Mouse (Mus musculus) liver, embryonic 11.5 days (tissue): ENCODE measurements around the gene Rbl2. TPM values are rescaled to one million over a fixed set of nuclear protein-coding genes. Genes with fewer than 3 reads are reported as not detected.

Experiments used
- ATAC-seq: fragments of 200-750 bp; cut with Nextera tagmentation; replicated peaks from 2 replicates; pipeline ENCODE4 v1.8.0; 2017; ENCODE audit warnings: moderate number of reproducible peaks, mild to moderate bottlenecking, moderate TSS enrichment, moderate library complexity; ENCODE audit not compliant: low FRiP score
- DNase-seq: peaks from one replicate; pipeline ENCODE4 v3.0.0-alpha.2; 2017; ENCODE audit warnings: low spot score
- H3K27ac ChIP-seq: fragments of 300-500 bp; sonication (generic); 2 replicates; pipeline ENCODE4 v1.5.1; 2014; ENCODE audit warnings: mild to moderate bottlenecking, low read depth, low read length, control low read depth
- H3K27me3 ChIP-seq: fragments of 300-500 bp; sonication (generic); replicated peaks from 2 replicates; pipeline ENCODE4 v1.6.1; 2014; ENCODE audit warnings: low read length, mixed read lengths; ENCODE audit not compliant: control insufficient read depth, insufficient read depth
- H3K36me3 ChIP-seq: fragments of 300-500 bp; sonication (generic); 2 replicates; pipeline ENCODE4 v1.6.1; 2014; ENCODE audit warnings: mild to moderate bottlenecking, low read length, moderate library complexity, mixed read lengths; ENCODE audit not compliant: control insufficient read depth, insufficient read depth
- H3K4me1 ChIP-seq: fragments of 300-500 bp; sonication (generic); replicated peaks from 2 replicates; pipeline ENCODE4 v1.6.1; 2014; ENCODE audit warnings: low read length, mixed read lengths; ENCODE audit not compliant: control insufficient read depth, insufficient read depth
- H3K4me2 ChIP-seq: fragments of 300-500 bp; sonication (generic); 2 replicates; pipeline ENCODE4 v1.6.1; 2014; ENCODE audit warnings: mild to moderate bottlenecking, control low read depth, moderate library complexity
- H3K4me3 ChIP-seq: fragments of 300-500 bp; sonication (generic); 2 replicates; pipeline ENCODE4 v1.5.1; 2014; ENCODE audit warnings: low read depth, low read length, control low read depth
- H3K9ac ChIP-seq: fragments of 300-500 bp; sonication (generic); 2 replicates; pipeline ENCODE4 v1.6.1; 2014; ENCODE audit warnings: low read depth, low read length, control low read depth
- H3K9me3 ChIP-seq: fragments of 300-500 bp; sonication (generic); 2 replicates; pipeline ENCODE4 v1.6.1; 2016; ENCODE audit warnings: low read length, inconsistent platforms, mixed read lengths; ENCODE audit not compliant: control insufficient read depth
- WGBS: fragments of 180-500 bp; shearing (Covaris S2); extraction: QIAGEN DNeasy Blood & Tissue Kit; methylation state at CpG from one replicate; pipeline ENCODE4 v1.1.7; 2014; 5-methylcytosine and 5-hydroxymethylcytosine counted together
- polyA plus RNA-seq: library from polyadenylated mRNA; unstranded; fragments of >200 nt; fragmentation: Nextera tagmentation; extraction: Ambion mirVana; gene quantifications from 2 replicates; pipeline ENCODE4 v1.2.1, GENCODE M21; 2014

Gene Rbl2
- polyA plus RNA-seq, 1 experiment from 2014 or later = 14.6 TPM

DNA sequence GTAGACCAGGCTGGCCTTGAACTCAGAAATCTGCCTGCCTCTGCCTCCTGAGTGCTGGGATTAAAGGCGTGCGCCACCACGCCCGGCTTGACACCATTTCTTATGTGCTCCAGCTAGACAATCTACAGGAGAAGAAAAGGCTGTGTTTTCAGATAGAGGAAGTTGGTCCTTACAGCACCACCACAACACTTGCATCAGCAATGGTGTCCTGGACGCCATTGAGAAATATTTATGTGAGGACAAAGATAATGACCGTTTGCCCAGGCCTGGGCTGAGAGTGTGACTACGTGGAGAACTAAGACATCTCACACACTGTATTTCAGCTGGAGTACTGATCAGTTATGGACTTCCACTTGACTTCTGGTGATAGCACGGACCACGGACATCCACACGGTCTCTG lies 88.8 kb downstream of the Rbl2 start:
- 86% methylated on average over 10 of the region's 10 CpGs for WGBS
- DNase-seq (no peak), ATAC-seq (no peak)
- Histone ChIP-seq H3K27me3 (no peaks in the 10 kb centered on the region), H3K36me3 (no peaks in the 10 kb centered on the region), H3K4me3 (no peak overlapping the region), H3K4me2 (no peak overlapping the region), H3K4me1 (no peaks in the 10 kb centered on the region), H3K9ac (no peak overlapping the region), H3K27ac (no peak overlapping the region), H3K9me3 (0 out of 2 replicates have a peak, but pooled peaks cover 2% of the 10 kb centered on the region)

DNA sequence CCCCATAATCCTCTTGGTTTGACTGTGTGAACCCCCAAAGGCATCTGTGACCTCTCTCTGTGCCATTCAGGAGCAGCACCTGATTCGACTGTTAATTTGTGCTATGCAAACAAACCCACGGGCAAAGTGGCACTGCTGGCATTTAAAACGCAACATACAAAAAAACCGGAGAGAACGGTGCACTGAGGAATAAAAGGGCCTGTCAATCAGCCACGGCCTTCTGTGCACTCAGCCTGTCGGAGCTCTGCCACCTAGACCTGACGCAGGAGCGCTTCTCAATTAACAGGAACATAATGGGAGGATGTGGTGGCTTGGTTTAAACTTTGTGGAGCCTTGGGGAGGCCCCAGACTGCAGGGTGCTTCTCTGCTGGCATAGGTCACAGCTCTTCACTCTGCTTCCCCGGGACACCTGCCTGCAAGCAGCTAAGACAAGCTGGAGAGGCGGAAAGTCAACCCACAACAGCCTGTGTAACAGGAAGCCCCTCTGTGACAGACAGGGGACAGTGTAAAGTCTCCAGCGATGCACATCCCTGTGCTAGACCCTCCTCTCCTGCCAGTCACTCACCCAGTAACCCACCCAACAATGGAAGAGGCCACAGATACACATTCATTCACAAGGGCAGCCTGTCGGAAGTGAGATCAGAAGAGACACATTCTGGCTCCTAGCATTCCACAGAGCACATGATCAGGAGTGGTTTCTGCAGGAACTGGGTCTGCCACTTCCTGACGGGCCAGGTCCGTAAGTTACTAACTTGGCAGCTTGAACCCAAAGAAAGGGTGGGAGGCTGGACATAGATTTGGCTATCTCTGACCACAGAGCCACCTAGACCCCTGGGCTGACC lies 90.3 kb downstream of the Rbl2 start:
- Histone ChIP-seq H3K27me3 (no peaks in the 10 kb centered on the region), H3K9me3 (no peaks in the 10 kb centered on the region), H3K4me1 (no peaks in the 10 kb centered on the region), H3K27ac (no peak overlapping the region), H3K4me3 (no peak overlapping the region), H3K9ac (no peak overlapping the region), H3K36me3 (no peaks in the 10 kb centered on the region), H3K4me2 (no peak overlapping the region)
- 65% methylated on average over 15 of the region's 15 CpGs for WGBS
- ATAC-seq = no peak
- DNase-seq = no peak

DNA sequence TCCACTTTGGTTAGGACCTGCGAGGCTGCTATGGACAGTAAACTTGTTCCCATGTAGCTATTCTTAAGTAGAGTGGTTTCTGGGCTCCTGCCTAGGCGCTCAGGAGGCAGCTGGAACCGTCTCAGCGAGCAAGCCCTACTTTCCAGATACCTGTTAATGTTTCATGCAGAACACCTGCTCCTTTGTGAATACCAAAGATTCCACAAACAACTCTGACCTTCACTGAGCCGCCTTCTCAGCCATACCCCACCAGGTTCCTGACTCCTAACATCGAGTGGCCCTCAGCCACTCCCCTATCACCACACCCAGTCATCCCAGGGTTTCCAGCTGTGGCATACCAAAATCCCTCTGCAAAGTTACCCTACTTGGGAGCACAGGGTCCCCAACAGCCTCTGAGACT lies 100.3 kb downstream of the Rbl2 start:
- Histone ChIP-seq H3K4me1 (no peaks in the 10 kb centered on the region), H3K4me2 (no peak overlapping the region), H3K9ac (no peak overlapping the region), H3K9me3 (no peaks in the 10 kb centered on the region), H3K36me3 (no peaks in the 10 kb centered on the region), H3K27me3 (no peaks in the 10 kb centered on the region), H3K27ac (no peak overlapping the region), H3K4me3 (no peak overlapping the region)
- ATAC-seq (no peak), DNase-seq (no peak)
- WGBS = 71% methylated on average over 6 of the region's 6 CpGs

DNA sequence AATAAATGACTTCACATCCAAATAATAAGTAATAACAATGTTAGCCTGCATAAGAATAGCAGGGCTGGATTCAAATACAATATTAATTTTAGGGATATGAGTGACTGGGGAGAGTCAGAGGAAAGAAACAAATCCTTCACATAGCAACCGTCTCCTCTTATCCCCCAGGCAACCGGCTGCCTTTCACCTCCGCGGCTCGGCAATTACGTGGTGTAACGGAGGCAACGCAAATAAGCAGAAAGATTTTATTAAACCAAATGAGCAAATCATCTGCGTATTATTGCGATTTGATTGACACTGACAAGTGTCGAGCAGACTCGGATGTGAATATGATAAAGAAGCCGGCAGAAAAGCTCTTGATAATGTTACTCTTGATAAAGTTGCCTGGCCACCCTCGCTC lies 101.1 kb downstream of the Rbl2 start:
- DNase-seq (no peak), ATAC-seq (no peak)
- no peak overlapping the region for H3K4me2 ChIP-seq
- no peaks in the 10 kb centered on the region for H3K4me1 ChIP-seq
- H3K27ac ChIP-seq = no peak overlapping the region
- no peak overlapping the region for H3K9ac ChIP-seq
- no peaks in the 10 kb centered on the region for H3K9me3 ChIP-seq
- no peaks in the 10 kb centered on the region for H3K36me3 ChIP-seq
- 74% methylated on average over 14 of the region's 14 CpGs for WGBS
- no peak overlapping the region for H3K4me3 ChIP-seq
- no peaks in the 10 kb centered on the region for H3K27me3 ChIP-seq

DNA sequence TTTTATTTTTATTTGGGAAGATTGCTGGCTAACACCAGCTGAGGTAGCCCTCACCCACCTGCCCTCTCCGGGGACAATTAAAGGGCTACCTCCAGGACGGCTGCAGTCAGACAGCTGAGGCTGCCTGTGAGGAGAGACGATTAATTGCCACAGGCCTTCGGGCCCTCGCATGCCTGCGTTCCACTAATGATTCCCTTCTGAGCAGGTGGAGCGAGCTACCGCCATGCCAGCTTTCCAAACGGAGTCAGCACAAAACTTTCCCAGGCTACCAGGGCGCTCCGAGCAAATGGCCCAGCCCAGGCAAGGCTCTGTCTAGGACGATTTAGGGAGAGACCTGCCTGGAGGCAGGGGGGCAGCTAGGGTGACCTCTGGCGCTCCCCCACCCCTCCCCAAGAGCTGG lies 101.7 kb downstream of the Rbl2 start:
- ATAC-seq = no peak
- H3K27me3 ChIP-seq = no peaks in the 10 kb centered on the region
- DNase-seq = no peak
- no peak overlapping the region for H3K27ac ChIP-seq
- no peaks in the 10 kb centered on the region for H3K9me3 ChIP-seq
- H3K4me3 ChIP-seq = no peak overlapping the region
- H3K4me1 ChIP-seq = no peaks in the 10 kb centered on the region
- no peak overlapping the region for H3K9ac ChIP-seq
- H3K4me2 ChIP-seq = no peak overlapping the region
- 66% methylated on average over 13 of the region's 13 CpGs for WGBS
- no peaks in the 10 kb centered on the region for H3K36me3 ChIP-seq

Other genes with a start within 250 kb of the Rbl2 start
- 22.0 and 25.3 TPM in 2 replicates for gene Chd9, start 241.7 kb upstream of the Rbl2 start, polyA plus RNA-seq
- gene Aktip, start 129.9 kb downstream of the Rbl2 start, polyA plus RNA-seq = 19.3 and 20.0 TPM in 2 replicates
- gene Rpgrip1l, start 243.2 kb downstream of the Rbl2 start, polyA plus RNA-seq = 6.5 and 6.8 TPM in 2 replicates
- 56.1 and 57.7 TPM in 2 replicates for gene Fto, start 243.5 kb downstream of the Rbl2 start, polyA plus RNA-seq